Mouse (Mus musculus): ENCODE data around the gene Gm12216. TPM values are rescaled to one million over a fixed set of nuclear protein-coding genes. Genes with fewer than 3 reads are reported as not detected.

The Gm12216 gene
- polyA plus RNA-seq, 1 experiment from 2014 or later: 0.44 TPM

GRCm38 (mm10) chr11:53893451-53893850, 34.4 kb upstream of the Gm12216 start:
- H3K36me3 ChIP-seq (ENCODE audit: control insufficient read depth, insufficient read depth): no peaks in the 10 kb centered on the region
- H3K27ac ChIP-seq (ENCODE audit: low read length): no peak overlapping the region
- peak overlapping the region; percentile 49; the same call in 1 of the 2 replicates for H3K4me2 ChIP-seq (ENCODE audit: low read depth, low read length)
- 43% methylated on average over 2 of the region's 2 CpGs for WGBS (ENCODE audit: insufficient replicate concordance)
- no peak overlapping the region for H3K4me3 ChIP-seq (ENCODE audit: low read depth, low read length)
- H3K9me3 ChIP-seq (replicated peaks; ENCODE audit: control insufficient read depth, low read length): no peaks in the 10 kb centered on the region
- no peak overlapping the region for H3K9ac ChIP-seq (ENCODE audit: low read depth, low read length)
- H3K27me3 ChIP-seq (ENCODE audit: control insufficient read depth, insufficient read depth, low read depth, low read length): no peaks in the 10 kb centered on the region
- H3K4me1 ChIP-seq (ENCODE audit: control insufficient read depth, low read depth, low read length): peaks cover 16% of the 10 kb centered on the region
- ATAC-seq (ENCODE audit: low read depth): no peak

- peak overlapping the region; percentile 72 for H3K27ac ChIP-seq (ENCODE audit: low read length)
- H3K4me2 ChIP-seq (ENCODE audit: low read depth, low read length): peak overlapping the region; percentile 49
- H3K4me3 ChIP-seq (ENCODE audit: low read depth, low read length): peak overlapping the region; percentile 27; the same call in 1 of the 2 replicates
- ATAC-seq (ENCODE audit: low read depth): no peak
- H3K4me1 ChIP-seq (ENCODE audit: control insufficient read depth, low read depth, low read length): peaks cover 16% of the 10 kb centered on the region
- no peaks in the 10 kb centered on the region for H3K9me3 ChIP-seq (replicated peaks; ENCODE audit: control insufficient read depth, low read length)
- no peaks in the 10 kb centered on the region for H3K27me3 ChIP-seq (ENCODE audit: control insufficient read depth, insufficient read depth, low read depth, low read length)
- 0 out of 2 replicates have a peak overlapping the region, but pooled peaks have one; percentile 20 for H3K9ac ChIP-seq (ENCODE audit: low read depth, low read length)
- H3K36me3 ChIP-seq (ENCODE audit: control insufficient read depth, insufficient read depth): no peaks in the 10 kb centered on the region
- whole genome bisulfite sequencing (ENCODE audit: insufficient replicate concordance): 13% methylated on average over 9 of the region's 9 CpGs
These were observed 33.8 kb upstream of the Gm12216 start for GRCm38 (mm10) chr11:53892716-53893416.

- Histone ChIP-seq H3K9ac (ENCODE audit: low read depth, low read length) (peak within 1 kb of the TSS; percentile 75), H3K9me3 (replicated peaks; ENCODE audit: control insufficient read depth, low read length) (no peaks in the 10 kb centered on the region), H3K4me3 (ENCODE audit: low read depth, low read length) (peak within 1 kb of the TSS; percentile 71), H3K4me1 (ENCODE audit: control insufficient read depth, low read depth, low read length) (peaks cover 16% of the 10 kb centered on the region), H3K36me3 (ENCODE audit: control insufficient read depth, insufficient read depth) (no peaks in the 10 kb centered on the region), H3K27me3 (ENCODE audit: control insufficient read depth, insufficient read depth, low read depth, low read length) (no peaks in the 10 kb centered on the region), H3K27ac (ENCODE audit: low read length) (peak within 1 kb of the TSS; percentile 67), H3K4me2 (ENCODE audit: low read depth, low read length) (peak within 1 kb of the TSS; percentile 96)
- 3% methylated on average over 60 of the region's 63 CpGs for WGBS (ENCODE audit: insufficient replicate concordance)
- peak; percentile 97 for ATAC-seq (ENCODE audit: low read depth)
These were observed 32.7 kb upstream of the Gm12216 start, which contains the start of gene Slc22a5 for GRCm38 (mm10) chr11:53891505-53892451. Gene Slc22a5 (minus strand): TSS chr11:53891660.

- H3K4me3 ChIP-seq (ENCODE audit: low read depth, low read length): peak overlapping the region; percentile 71
These were observed 31.9 kb upstream of the Gm12216 start for GRCm38 (mm10) chr11:53890906-53891504.

GRCm38 (mm10) chr11:53890225-53890624, 31.2 kb upstream of the Gm12216 start:
- Histone ChIP-seq H3K4me2 (ENCODE audit: low read depth, low read length) (peak overlapping the region; percentile 96; the same call in 1 of the 2 replicates), H3K27ac (ENCODE audit: low read length) (no peak overlapping the region), H3K36me3 (ENCODE audit: control insufficient read depth, insufficient read depth) (no peaks in the 10 kb centered on the region), H3K9me3 (replicated peaks; ENCODE audit: control insufficient read depth, low read length) (no peaks in the 10 kb centered on the region), H3K27me3 (ENCODE audit: control insufficient read depth, insufficient read depth, low read depth, low read length) (no peaks in the 10 kb centered on the region), H3K9ac (ENCODE audit: low read depth, low read length) (no peak overlapping the region), H3K4me3 (ENCODE audit: low read depth, low read length) (no peak overlapping the region), H3K4me1 (ENCODE audit: control insufficient read depth, low read depth, low read length) (peaks cover 16% of the 10 kb centered on the region)
- 78% methylated on average over 2 of the region's 2 CpGs for WGBS (ENCODE audit: insufficient replicate concordance)
- ATAC-seq (ENCODE audit: low read depth): no peak

More at GRCm38 (mm10) chr11:53890906-53891504, 31.9 kb upstream of the Gm12216 start:
- Histone ChIP-seq H3K4me1 (ENCODE audit: control insufficient read depth, low read depth, low read length) (peaks cover 16% of the 10 kb centered on the region), H3K27me3 (ENCODE audit: control insufficient read depth, insufficient read depth, low read depth, low read length) (no peaks in the 10 kb centered on the region), H3K9ac (ENCODE audit: low read depth, low read length) (peak overlapping the region; percentile 75), H3K4me2 (ENCODE audit: low read depth, low read length) (peak overlapping the region; percentile 96), H3K36me3 (ENCODE audit: control insufficient read depth, insufficient read depth) (no peaks in the 10 kb centered on the region), H3K27ac (ENCODE audit: low read length) (peak overlapping the region; percentile 67), H3K9me3 (replicated peaks; ENCODE audit: control insufficient read depth, low read length) (no peaks in the 10 kb centered on the region)
- no peak for ATAC-seq (ENCODE audit: low read depth)
- 2% methylated on average over 31 of the region's 33 CpGs for WGBS (ENCODE audit: insufficient replicate concordance)

- 64% methylated on average over 4 of the region's 4 CpGs for WGBS (ENCODE audit: insufficient replicate concordance)
- Histone ChIP-seq H3K9me3 (replicated peaks; ENCODE audit: control insufficient read depth, low read length) (no peaks in the 10 kb centered on the region), H3K36me3 (ENCODE audit: control insufficient read depth, insufficient read depth) (no peaks in the 10 kb centered on the region), H3K4me2 (ENCODE audit: low read depth, low read length) (no peak overlapping the region), H3K4me1 (ENCODE audit: control insufficient read depth, low read depth, low read length) (peaks cover 16% of the 10 kb centered on the region), H3K9ac (ENCODE audit: low read depth, low read length) (no peak overlapping the region), H3K27me3 (ENCODE audit: control insufficient read depth, insufficient read depth, low read depth, low read length) (no peaks in the 10 kb centered on the region), H3K4me3 (ENCODE audit: low read depth, low read length) (no peak overlapping the region), H3K27ac (ENCODE audit: low read length) (no peak overlapping the region)
- no peak for ATAC-seq (ENCODE audit: low read depth)
These were observed 30.1 kb upstream of the Gm12216 start for GRCm38 (mm10) chr11:53889091-53889645.

- H3K4me1 ChIP-seq (ENCODE audit: control insufficient read depth, low read depth, low read length): peaks cover 16% of the 10 kb centered on the region
- 76% methylated on average over 4 of the region's 4 CpGs for WGBS (ENCODE audit: insufficient replicate concordance)
- H3K27ac ChIP-seq (ENCODE audit: low read length): no peak overlapping the region
- no peaks in the 10 kb centered on the region for H3K9me3 ChIP-seq (replicated peaks; ENCODE audit: control insufficient read depth, low read length)
- H3K36me3 ChIP-seq (ENCODE audit: control insufficient read depth, insufficient read depth): no peaks in the 10 kb centered on the region
- ATAC-seq (ENCODE audit: low read depth): no peak
- no peak overlapping the region for H3K4me2 ChIP-seq (ENCODE audit: low read depth, low read length)
- no peaks in the 10 kb centered on the region for H3K27me3 ChIP-seq (ENCODE audit: control insufficient read depth, insufficient read depth, low read depth, low read length)
- H3K9ac ChIP-seq (ENCODE audit: low read depth, low read length): no peak overlapping the region
- H3K4me3 ChIP-seq (ENCODE audit: low read depth, low read length): no peak overlapping the region
These were observed 29.2 kb upstream of the Gm12216 start for GRCm38 (mm10) chr11:53888242-53888641.

- ATAC-seq (ENCODE audit: low read depth): no peak
- H3K4me1 ChIP-seq (ENCODE audit: control insufficient read depth, low read depth, low read length): no peaks in the 10 kb centered on the region
- no peak overlapping the region for H3K9ac ChIP-seq (ENCODE audit: low read depth, low read length)
- H3K4me3 ChIP-seq (ENCODE audit: low read depth, low read length): no peak overlapping the region
- H3K36me3 ChIP-seq (ENCODE audit: control insufficient read depth, insufficient read depth): no peaks in the 10 kb centered on the region
- 64% methylated on average over 2 of the region's 2 CpGs for WGBS (ENCODE audit: insufficient replicate concordance)
- H3K9me3 ChIP-seq (replicated peaks; ENCODE audit: control insufficient read depth, low read length): no peaks in the 10 kb centered on the region
- no peak overlapping the region for H3K27ac ChIP-seq (ENCODE audit: low read length)
- H3K27me3 ChIP-seq (ENCODE audit: control insufficient read depth, insufficient read depth, low read depth, low read length): no peaks in the 10 kb centered on the region
- no peak overlapping the region for H3K4me2 ChIP-seq (ENCODE audit: low read depth, low read length)
These were observed 24.2 kb upstream of the Gm12216 start for GRCm38 (mm10) chr11:53883287-53883686.

All from liver, embryonic 16.5 days (tissue).